Mouse (Mus musculus): ENCODE measurements around the gene AI661453.
"Not testable (repeated sequence)": the region's sequence is repeated elsewhere in the genome, so short reads cannot be mapped to it uniquely, and the experiment has no call there.

The AI661453 gene

GRCm38 (mm10) chr17:47436156-47436906, at the start of gene AI661453:
AI661453 (plus strand) TSS chr17:47436615.
- no peak for DNase-seq (ENCODE audit: low read depth, low spot score)

DNA sequence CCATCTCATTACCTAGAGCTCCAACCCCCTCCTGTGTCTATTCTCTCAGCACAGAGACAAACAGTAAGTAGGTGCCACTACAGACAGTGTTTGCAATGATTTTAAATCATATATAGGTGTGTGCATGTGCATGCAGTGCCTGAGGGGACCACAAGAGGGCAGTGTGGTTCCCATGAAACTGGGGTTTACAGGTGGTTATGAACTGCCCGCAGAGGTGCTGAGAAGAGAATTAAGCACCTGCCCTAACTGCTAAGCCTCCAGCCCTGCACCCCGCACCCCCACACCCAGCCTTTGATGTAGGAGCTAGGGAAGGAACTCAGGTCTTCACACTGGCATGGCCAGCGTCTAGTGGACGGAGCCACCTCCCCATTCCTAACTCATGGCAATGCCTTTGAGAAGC, 49.8 kb upstream of the AI661453 start:
- no peak for DNase-seq (ENCODE audit: low read depth, low spot score)

- DNase-seq (ENCODE audit: low read depth, low spot score), result no peak
Measured at GRCm38 (mm10) chr17:47394223-47394869, 42.1 kb upstream of the AI661453 start.

GRCm38 (mm10) chr17:47395376-47395913, 41.0 kb upstream of the AI661453 start:
- peak; percentile 21 for DNase-seq (ENCODE audit: low read depth, low spot score)

GRCm38 (mm10) chr17:47399091-47399490, 37.3 kb upstream of the AI661453 start:
- no peak for DNase-seq (ENCODE audit: low read depth, low spot score)

DNA sequence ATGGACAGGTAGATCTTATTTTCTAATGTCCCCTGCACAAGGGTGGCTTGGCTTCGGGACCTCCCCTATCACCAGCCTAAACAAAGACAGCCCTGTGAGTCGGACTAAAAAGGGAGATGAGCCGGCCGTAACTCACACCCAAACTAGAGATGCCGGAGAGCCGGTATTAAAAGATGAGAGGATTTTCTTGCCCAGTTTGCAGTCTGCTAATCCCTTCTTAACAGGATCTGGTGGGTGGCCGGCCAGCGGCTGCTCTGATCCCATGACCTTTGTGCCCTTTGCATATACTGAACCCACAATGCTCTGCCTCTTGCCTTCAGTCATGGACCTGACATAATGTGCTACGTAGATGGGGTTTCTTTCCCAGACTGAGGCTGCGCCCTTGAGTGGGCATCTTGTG, 36.0 kb upstream of the AI661453 start, which contains the start of gene Guca1a:
Gene Guca1a, minus strand, starts transcription at position 134 of the 400 bp plus-strand sequence.
- no peak for DNase-seq (ENCODE audit: low read depth, low spot score)

- DNase-seq (ENCODE audit: low read depth, low spot score), result no peak
Measured at GRCm38 (mm10) chr17:47407717-47408557, 28.5 kb upstream of the AI661453 start.

DNA sequence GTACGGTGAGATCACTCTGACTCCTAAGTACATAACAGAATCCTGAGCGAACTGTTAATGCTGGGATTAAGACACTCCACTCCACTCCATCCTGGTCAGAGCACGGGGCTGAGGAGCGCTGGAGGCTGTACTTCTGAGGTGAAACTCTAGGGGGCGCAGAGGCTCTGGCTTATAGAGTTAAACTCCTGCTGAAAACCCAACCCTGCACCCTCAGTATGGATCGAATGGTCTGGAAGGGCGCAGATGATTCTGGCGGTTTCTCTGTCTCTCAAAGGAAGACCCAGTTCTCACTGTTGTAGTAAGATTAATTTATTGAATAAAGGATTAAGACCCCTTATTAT, 27.9 kb upstream of the AI661453 start:
- DNase-seq (ENCODE audit: low read depth, low spot score), result no peak

DNA sequence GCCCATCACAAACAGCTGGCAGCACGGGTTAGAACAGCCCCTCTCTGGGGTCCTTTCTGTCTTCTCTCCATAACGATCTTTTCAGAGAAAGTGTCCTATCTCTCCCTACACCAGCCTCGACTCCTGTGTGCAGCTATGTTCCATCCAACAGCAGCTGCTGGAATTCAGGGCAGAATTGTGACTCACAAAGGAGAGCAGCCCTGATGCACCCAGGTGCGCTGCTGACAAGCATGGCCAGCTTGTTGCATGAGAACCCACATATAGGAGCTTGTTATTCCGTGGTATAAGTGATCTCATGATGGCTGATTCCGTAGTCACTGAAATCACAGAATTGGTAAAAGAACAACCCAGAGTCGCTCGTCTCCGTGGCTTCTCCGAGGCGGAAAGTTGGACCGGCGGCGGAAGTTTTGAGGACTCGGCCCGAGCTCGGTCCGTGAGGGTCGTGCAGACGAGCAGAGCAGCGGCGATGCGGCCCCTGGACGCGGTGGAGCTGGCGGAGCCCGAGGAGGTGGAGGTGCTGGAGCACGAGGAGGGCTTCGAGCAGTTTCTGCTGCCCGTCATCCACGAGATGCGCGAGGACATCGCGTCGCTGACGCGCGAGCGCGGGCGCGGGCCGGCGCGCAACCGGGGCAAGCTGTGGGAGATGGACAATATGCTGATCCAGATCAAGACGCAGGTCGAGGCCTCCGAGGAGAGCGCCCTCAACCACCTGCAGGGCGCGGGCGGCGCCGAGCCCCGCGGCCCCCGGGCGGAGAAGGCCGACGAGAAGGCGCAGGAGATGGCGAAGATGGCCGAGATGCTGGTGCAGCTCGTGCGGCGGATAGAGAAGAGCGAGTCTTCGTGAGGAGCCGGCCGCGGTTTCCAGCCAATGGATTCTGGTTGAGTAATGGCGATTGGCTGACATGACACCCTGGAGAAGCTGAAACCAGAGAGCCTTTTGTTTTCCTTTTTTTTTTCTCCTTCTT, 26.2 kb upstream of the AI661453 start:
- not testable (repeated sequence) for DNase-seq (ENCODE audit: low read depth, low spot score)

DNA sequence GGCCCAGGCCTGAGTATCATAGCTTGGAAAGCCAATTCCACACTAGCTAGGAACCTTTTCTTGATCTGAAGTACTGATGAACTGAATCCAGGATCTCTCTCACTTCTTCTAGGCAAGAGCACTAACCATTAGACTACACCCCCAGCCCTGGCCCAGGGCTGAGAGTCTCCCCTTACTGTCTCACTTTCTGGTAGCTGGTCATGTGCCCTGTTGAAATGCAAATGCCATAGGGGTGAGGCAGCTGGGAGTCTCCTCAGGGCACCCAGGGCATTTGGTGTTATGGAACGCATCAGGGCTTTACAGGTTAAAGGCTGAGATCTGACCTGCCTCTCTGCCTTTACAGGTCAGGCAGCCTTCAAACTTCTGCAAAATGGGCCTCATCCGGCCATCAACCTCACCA, 16.2 kb upstream of the AI661453 start:
- no peak for DNase-seq (ENCODE audit: low read depth, low spot score)

- no peak for DNase-seq (ENCODE audit: low read depth, low spot score)
Measured at GRCm38 (mm10) chr17:47421566-47421965, 14.8 kb upstream of the AI661453 start.

- DNase-seq (ENCODE audit: low read depth, low spot score), result not testable (repeated sequence)
Measured at GRCm38 (mm10) chr17:47422616-47423015, 13.8 kb upstream of the AI661453 start.

DNA sequence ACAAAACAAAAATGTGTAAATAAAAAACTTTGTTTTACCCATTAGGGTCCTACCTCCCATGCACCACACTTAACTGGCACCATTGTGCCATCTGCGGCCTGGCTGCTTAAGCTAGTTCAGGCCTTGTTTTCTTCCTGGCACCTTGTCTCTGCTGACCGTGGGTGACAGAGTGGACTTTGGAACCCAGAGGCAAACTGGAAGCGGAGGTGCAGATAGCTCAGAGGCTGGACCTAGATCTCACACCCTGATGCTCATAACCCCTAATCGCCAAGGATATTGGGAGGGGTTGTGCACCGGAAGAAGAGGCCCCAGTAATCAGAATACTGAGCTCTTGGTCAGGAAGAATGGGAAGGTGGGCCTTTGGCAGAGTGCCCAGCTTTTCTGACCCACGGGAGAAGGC, 12.2 kb upstream of the AI661453 start:
- no peak for DNase-seq (ENCODE audit: low read depth, low spot score)

- no peak for DNase-seq (ENCODE audit: low read depth, low spot score)
Measured at GRCm38 (mm10) chr17:47427316-47427715, 9.1 kb upstream of the AI661453 start.

- DNase-seq (ENCODE audit: low read depth, low spot score), result no peak
Measured at GRCm38 (mm10) chr17:47428831-47429304, 7.5 kb upstream of the AI661453 start.

- no peak for DNase-seq (ENCODE audit: low read depth, low spot score)
Measured at GRCm38 (mm10) chr17:47430815-47431214, 5.6 kb upstream of the AI661453 start.

GRCm38 (mm10) chr17:47436907-47437547, 612 bp downstream of the AI661453 start, which contains the start of gene 1700001C19Rik:
1700001C19Rik (minus strand) TSS chr17:47437376.
- no peak for DNase-seq (ENCODE audit: low read depth, low spot score)

GRCm38 (mm10) chr17:47438611-47439010, 2.2 kb downstream of the AI661453 start:
- no peak for DNase-seq (ENCODE audit: low read depth, low spot score)

DNA sequence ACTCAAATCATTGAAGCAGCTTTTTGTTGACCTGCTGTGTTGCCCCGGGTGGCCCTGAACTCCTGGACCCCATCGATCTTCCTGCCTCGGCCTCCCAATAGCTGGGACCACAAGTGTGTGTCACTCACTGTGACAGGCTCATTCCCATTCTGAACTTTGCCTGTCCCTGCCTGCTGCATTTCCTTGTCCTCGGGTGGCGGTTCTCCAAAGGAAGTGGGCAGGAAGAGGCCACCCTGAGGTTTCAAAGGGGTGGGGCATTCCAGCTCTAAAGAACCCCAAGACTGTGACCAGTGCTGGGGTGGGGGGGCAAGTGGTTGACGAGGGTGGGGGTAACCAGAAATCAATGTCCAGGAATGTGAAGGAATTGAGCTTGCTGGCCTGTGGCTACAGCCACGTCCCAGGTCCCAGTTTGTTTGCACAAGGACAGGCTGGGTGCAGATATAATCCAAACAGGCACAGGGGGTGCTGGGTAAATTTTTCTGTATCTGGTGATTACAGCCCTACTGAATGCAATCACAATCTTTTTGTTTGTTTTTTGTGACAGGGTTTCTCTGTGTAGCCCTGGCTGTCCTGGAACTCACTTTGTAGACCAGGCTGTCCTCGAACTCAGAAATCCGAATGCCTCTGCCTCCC, 3.1 kb downstream of the AI661453 start:
- DNase-seq (ENCODE audit: low read depth, low spot score), result no peak
